ENCODE assay signal across 17 mouse cellular contexts in the genomic region with DNA sequence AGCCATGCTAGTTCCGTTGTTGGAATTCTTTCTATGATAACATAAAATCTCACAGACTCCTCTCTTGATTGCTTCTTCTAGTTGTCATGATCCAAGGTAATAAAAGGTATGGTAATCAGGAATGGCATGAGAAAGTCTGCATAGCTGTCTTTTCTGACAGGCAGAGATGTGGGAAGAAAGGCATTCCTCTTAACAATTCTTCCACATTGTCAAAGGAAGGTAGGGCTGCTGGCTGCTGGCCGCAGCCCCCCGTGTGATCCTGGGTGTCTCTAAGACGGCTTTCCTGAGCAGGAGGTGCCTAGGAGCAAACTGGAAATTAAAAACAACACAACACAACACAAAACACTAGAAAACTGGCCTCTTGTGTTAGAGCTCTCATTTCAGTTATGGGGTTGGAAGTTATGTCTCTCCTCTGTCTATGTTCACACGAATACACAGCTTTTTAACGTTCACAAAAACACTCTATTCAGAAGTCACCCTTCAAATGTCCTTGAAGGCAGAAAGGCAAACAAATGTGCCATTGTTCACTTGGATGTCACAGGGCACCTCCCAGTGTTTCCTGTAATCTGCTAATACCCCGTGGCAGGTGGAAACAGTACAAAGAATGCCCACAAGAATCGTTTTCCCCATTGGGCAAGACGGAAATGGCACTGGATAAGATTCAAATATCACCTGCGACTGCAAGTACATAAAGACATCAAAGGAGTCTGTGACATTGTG.
"Had no signal": no experiment of that assay in that cellular context is flagged by ENCODE, and none has a peak within 500 bp of the region (broad histone marks: within the 10 kb centered on the region; RNA-seq: fewer than 3 reads in every experiment).

No protein-coding gene starts in this region.

- H3K4me3 ChIP-seq: layer of hippocampus, adult 2 months; liver, embryonic 15.5 days; myocyte; neural tube, embryonic 15.5 days had no signal

- H3K4me1 ChIP-seq: liver, embryonic 15.5 days had no signal

- DNase-seq: kidney, adult 11 months; kidney, adult 9 months; kidney, postnatal 36 days; left cerebral cortex, postnatal 4 days; lung, embryonic 14.5 days; lung, postnatal 10 days; lung, postnatal 4 days; right cerebral cortex, adult 18-20 months; right cerebral cortex, postnatal 25 days; thymus, adult 18-20 months; thymus, postnatal 14 days had no signal

- H3K4me2 ChIP-seq: liver, embryonic 11.5 days; liver, embryonic 15.5 days; lung, embryonic 14.5 days; neural tube, embryonic 15.5 days had no signal

- H3K9me3 ChIP-seq: liver, embryonic 15.5 days; neural tube, embryonic 15.5 days had no signal

- H3K9ac ChIP-seq: liver, embryonic 15.5 days; lung, embryonic 14.5 days; neural tube, embryonic 15.5 days had no signal

- H3K27me3 ChIP-seq: liver, embryonic 15.5 days; neural tube, embryonic 15.5 days had no signal

- H3K36me3 ChIP-seq: liver, embryonic 15.5 days; neural tube, embryonic 15.5 days had no signal

- H3K27ac ChIP-seq: kidney, postnatal 0 days; layer of hippocampus, adult 2 months; liver, embryonic 15.5 days; neural tube, embryonic 15.5 days had no signal
